Mouse (Mus musculus): ENCODE measurements at regions not wholly inside any gene's neighbourhood (a gene's known extent, or its start where the extent isn't known, plus 50 kb on each side); places are given as distances from the start of the nearest gene placed in this dataset.

DNA sequence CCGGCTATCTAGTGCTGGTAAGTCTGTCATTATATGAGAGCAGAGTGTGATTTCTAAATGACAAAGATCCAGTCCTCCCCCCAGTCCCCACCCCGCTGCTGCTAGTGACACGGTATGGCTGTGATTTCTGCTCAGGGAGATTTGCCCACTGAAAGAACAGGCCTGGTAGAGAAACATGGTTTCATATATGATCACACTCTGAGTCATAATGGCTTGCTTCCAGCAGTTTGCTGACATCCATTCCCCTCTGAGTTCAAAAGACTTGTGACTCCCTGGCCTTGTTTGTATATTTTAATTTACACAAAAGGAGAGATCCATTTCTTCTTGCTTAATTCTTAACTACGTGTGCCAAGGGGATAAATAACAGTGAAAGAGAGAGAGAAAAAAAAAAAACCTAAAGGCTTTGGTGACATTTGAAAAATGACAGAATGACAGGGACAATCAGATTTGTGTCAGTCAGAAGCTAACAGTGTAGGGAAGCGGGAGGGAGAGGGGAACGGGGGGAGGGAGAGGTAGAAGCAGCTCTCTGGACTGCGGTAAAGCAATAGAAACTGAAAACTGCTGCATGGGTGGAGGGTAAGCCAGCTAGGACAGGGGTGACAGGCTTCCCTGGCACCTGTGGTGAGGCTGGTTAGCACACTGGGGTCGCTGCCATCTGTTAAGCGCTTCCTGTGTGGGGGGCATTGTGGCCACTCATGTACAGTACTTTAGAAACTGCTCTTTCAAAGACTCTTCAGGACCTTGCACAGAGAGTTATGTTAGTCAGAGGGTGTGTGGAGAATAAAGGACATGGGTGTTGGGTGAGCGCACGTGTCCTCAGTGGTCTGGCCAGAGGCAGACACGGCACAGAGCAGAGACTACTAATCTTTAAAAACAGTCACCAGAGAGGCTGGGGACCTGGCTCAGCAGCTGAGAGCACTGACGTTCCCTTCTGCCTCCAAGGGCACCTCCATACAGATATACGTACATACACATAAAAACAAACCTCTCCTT is 55.8 kb upstream of the Sfmbt2 start:
- TF ChIP-seq CTCF (IDR thresholded peaks at IDR 0.05; ENCODE audit: borderline replicate concordance, control insufficient read depth, extremely low read depth, insufficient read depth, low read length, poor library complexity) (no peak), POLR2A (IDR thresholded peaks at IDR 0.05; ENCODE audit: control insufficient read depth, extremely low read depth, insufficient read depth, low read length, poor library complexity) (no peak)

Data from thymus, adult 2 months (tissue).